Mouse (Mus musculus) forebrain, embryonic 13.5 days (tissue): Measurements from ENCODE around the gene Lrmda. TPM values are rescaled to one million over a fixed set of nuclear protein-coding genes. Genes with fewer than 3 reads are reported as not detected.

ENCODE experiments used
- ATAC-seq: fragments of 200-750 bp; cut with Nextera tagmentation; 2 replicates; pipeline ENCODE4 v1.8.0; 2017
- H3K27ac ChIP-seq: fragments of 300-500 bp; sonication (generic); 2 replicates; pipeline ENCODE4 v1.5.1; 2015; ENCODE audit warnings: inconsistent platforms, mild to moderate bottlenecking, moderate library complexity
- H3K27me3 ChIP-seq: fragments of 300-500 bp; sonication (generic); 2 replicates; pipeline ENCODE4 v1.6.1; 2015; ENCODE audit warnings: mild to moderate bottlenecking, inconsistent platforms
- H3K36me3 ChIP-seq: fragments of 300-500 bp; sonication (generic); 2 replicates; pipeline ENCODE4 v1.6.1; 2015; ENCODE audit warnings: mild to moderate bottlenecking, inconsistent platforms; ENCODE audit not compliant: poor library complexity, severe bottlenecking
- H3K4me1 ChIP-seq: fragments of 300-500 bp; sonication (generic); 2 replicates; pipeline ENCODE4 v1.6.1; 2015; ENCODE audit warnings: inconsistent platforms
- H3K4me2 ChIP-seq: fragments of 300-500 bp; sonication (generic); 2 replicates; pipeline ENCODE4 v1.6.1; 2015; ENCODE audit warnings: inconsistent platforms, mild to moderate bottlenecking, moderate library complexity
- H3K4me3 ChIP-seq: fragments of 300-500 bp; sonication (generic); 2 replicates; pipeline ENCODE4 v1.5.1; 2015; ENCODE audit warnings: mild to moderate bottlenecking, inconsistent platforms
- H3K9ac ChIP-seq: fragments of 300-500 bp; sonication (generic); 2 replicates; pipeline ENCODE4 v1.6.1; 2015; ENCODE audit warnings: mild to moderate bottlenecking, inconsistent platforms
- H3K9me3 ChIP-seq: fragments of 300-500 bp; sonication (generic); replicated peaks from 2 replicates; pipeline ENCODE4 v1.6.1; 2016; ENCODE audit warnings: inconsistent platforms
- WGBS: fragments of 180-500 bp; shearing (Covaris S2); methylation state at CpG from one replicate; pipeline ENCODE4 v1.1.7; 2015; 5-methylcytosine and 5-hydroxymethylcytosine counted together
- polyA plus RNA-seq: library from polyadenylated mRNA; unstranded; fragments of >200 nt; fragmentation: Nextera tagmentation; extraction: Ambion mirVana; gene quantifications from 2 replicates; pipeline ENCODE4 v1.2.1, GENCODE M21; 2015

Lrmda gene
- polyA plus RNA-seq, 1 experiment from 2014 or later: not detected

DNA sequence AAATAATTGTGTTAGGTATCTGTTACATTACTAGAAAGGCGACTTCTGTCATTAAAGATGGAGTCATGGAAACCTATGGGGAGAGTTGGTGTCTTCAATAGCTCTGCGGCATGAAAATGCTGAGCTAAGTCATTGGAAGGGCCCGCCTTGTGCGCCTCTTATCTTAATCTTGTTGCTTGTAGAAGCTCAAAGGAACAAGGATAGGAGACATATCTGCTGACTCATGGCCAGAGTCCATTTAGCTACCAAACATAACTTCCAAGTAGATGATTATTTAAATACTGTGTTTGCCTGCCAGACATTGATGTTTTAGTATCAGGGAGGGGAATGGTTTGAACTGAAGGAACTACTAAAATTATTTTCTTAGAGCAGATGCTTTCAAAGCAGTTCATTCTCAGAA is 821.6 kb downstream of the Lrmda start:
- H3K4me3 ChIP-seq: no peak overlapping the region
- H3K4me2 ChIP-seq: no peak overlapping the region
- H3K27me3 ChIP-seq: no peaks in the 10 kb centered on the region
- no peaks in the 10 kb centered on the region for H3K4me1 ChIP-seq
- 93% methylated on average over 4 of the region's 4 CpGs for WGBS
- H3K9ac ChIP-seq: no peak overlapping the region
- no peaks in the 10 kb centered on the region for H3K36me3 ChIP-seq
- no peaks in the 10 kb centered on the region for H3K9me3 ChIP-seq
- no peak overlapping the region for H3K27ac ChIP-seq
- ATAC-seq: no peak

DNA sequence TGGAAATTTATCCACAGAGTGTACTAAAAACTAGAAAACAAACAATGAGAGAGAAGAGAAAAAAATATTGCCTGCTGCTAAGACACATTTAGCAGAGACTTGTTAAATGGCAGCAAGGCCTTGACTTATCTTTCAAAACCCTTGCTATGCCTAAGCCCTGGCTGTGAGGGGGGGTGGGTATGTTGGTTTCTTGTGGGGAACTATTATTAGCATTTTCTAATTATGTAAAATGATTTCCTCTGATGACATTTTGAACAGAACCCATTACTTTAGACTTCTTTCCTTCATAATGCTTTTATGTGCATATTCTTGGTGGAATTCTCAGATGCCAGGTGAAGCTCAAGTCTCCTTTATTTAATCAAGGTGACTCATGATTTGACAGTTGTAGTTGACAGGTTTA is 824.5 kb downstream of the Lrmda start:
- H3K27ac ChIP-seq: no peak overlapping the region
- no peaks in the 10 kb centered on the region for H3K9me3 ChIP-seq
- H3K4me2 ChIP-seq: no peak overlapping the region
- ATAC-seq: no peak
- H3K4me1 ChIP-seq: no peaks in the 10 kb centered on the region
- H3K4me3 ChIP-seq: no peak overlapping the region
- H3K27me3 ChIP-seq: no peaks in the 10 kb centered on the region
- no peak overlapping the region for H3K9ac ChIP-seq
- H3K36me3 ChIP-seq: no peaks in the 10 kb centered on the region

DNA sequence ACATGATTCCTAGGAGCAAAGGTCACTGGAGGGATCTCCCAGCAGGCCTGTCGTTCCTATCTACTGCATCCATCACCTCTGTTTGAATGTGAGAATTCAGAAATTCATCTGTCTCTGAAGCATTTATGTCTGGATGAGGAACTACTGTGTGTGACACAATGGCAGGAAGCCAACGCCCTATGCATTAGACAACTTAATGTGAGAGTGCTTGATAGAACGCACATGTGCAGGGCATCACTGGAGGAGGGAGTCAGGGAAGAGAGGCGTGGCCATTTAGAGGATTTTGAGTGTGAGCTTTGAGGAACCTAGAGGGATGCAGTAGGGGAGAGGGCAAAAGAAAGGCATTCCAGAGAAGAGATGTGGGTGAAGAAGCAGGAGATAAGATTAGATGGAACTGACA is 825.9 kb downstream of the Lrmda start:
- H3K4me2 ChIP-seq: no peak overlapping the region
- H3K27me3 ChIP-seq: no peaks in the 10 kb centered on the region
- H3K27ac ChIP-seq: no peak overlapping the region
- ATAC-seq: no peak
- no peaks in the 10 kb centered on the region for H3K4me1 ChIP-seq
- no peak overlapping the region for H3K9ac ChIP-seq
- H3K9me3 ChIP-seq: no peaks in the 10 kb centered on the region
- 87% methylated on average over 4 of the region's 4 CpGs for WGBS
- H3K4me3 ChIP-seq: no peak overlapping the region
- no peaks in the 10 kb centered on the region for H3K36me3 ChIP-seq

DNA sequence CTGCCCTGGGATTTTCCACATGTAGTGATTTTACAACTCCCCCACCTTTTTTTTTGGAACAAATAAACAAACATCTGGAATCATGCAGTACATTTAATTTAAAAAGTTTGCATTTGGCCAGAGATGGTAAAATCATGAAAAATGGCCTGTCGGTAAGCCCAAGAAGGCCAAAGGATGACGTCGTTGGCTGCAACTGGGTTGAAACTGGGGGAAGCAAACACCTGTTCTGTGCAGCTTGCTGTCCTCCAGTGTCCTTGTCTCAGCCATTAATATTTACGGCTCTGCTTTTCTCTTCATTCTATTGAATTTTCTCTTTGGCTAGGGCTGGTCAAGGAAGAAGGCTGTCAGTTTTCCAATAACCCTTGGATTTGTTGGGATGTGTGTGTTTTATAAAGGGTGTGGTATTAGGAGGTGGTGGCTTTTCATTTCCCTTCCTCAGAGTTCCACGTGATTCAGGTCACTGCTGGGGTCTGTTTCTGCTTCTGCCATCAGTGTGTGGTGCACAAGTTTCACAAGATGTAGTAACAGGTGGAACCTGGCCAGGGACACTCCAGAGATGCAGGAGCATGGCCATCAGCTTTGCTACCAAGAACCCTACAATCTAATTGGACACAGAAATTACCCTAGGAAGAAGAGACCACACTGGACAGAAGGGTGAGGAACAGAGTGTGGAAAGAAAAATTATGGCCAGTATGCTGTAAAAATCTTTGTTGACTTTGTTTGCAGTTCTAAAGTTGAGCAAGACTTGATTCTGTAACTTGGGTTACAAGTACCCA is 827.7 kb downstream of the Lrmda start:
- ATAC-seq: no peak
- 88% methylated on average over 5 of the region's 5 CpGs for WGBS

DNA sequence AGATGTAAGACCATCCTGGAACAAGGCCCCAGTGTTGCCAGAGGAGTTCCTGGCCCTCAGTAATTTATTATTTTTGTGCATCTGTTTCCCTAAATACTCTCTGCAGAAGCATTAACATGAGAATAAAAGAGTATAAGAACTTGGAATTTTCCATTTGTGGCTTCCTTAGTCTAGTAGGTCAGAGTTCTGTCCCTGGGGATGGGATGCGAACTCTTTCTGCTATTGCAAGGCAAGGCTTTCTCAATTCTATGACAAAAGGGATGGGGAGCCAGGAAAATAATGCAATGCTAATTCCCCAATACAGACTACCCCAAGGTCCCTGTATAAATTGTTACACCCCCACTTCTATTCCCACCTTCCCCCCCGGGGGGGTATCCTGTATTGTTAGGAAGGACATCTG is 829.6 kb downstream of the Lrmda start:
- H3K4me3 ChIP-seq: no peak overlapping the region
- no peak for ATAC-seq
- H3K9ac ChIP-seq: no peak overlapping the region
- H3K36me3 ChIP-seq: no peaks in the 10 kb centered on the region
- 69% methylated on average over 2 of the region's 2 CpGs for WGBS
- no peak overlapping the region for H3K27ac ChIP-seq
- H3K27me3 ChIP-seq: no peaks in the 10 kb centered on the region
- no peaks in the 10 kb centered on the region for H3K4me1 ChIP-seq
- H3K9me3 ChIP-seq: no peaks in the 10 kb centered on the region
- no peak overlapping the region for H3K4me2 ChIP-seq

More for the DNA sequence above, 827.7 kb downstream of the Lrmda start:
- Histone ChIP-seq H3K27me3 (no peaks in the 10 kb centered on the region), H3K4me2 (no peak overlapping the region), H3K27ac (no peak overlapping the region), H3K36me3 (no peaks in the 10 kb centered on the region), H3K4me3 (no peak overlapping the region), H3K9me3 (no peaks in the 10 kb centered on the region), H3K9ac (no peak overlapping the region), H3K4me1 (no peaks in the 10 kb centered on the region)

DNA sequence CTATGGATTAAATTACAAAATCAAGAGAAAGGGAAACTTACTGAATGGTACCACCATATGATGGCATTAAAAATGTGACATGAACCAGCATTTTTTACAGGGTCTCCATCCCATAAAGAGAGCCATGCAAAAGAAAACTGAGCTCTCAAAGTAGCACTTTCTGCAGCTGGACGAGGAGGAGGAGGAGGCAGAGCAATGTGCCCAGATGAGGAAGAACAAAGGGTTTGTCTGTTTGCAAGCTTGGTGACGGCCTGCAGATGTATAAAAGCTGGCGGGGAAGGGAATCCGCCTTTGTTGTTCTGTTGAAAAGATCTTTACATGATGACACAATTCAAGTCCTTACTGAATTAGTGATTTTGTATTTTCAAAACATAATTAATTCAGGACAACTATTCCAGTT is 841.1 kb downstream of the Lrmda start:
- Histone ChIP-seq H3K4me1 (peaks cover 4% of the 10 kb centered on the region; the same call in 1 of the 2 replicates), H3K9ac (no peak overlapping the region), H3K27ac (no peak overlapping the region), H3K36me3 (no peaks in the 10 kb centered on the region), H3K27me3 (no peaks in the 10 kb centered on the region), H3K9me3 (no peaks in the 10 kb centered on the region), H3K4me2 (no peak overlapping the region), H3K4me3 (no peak overlapping the region)
- 25% methylated on average over 4 of the region's 4 CpGs for WGBS
- no peak for ATAC-seq

DNA sequence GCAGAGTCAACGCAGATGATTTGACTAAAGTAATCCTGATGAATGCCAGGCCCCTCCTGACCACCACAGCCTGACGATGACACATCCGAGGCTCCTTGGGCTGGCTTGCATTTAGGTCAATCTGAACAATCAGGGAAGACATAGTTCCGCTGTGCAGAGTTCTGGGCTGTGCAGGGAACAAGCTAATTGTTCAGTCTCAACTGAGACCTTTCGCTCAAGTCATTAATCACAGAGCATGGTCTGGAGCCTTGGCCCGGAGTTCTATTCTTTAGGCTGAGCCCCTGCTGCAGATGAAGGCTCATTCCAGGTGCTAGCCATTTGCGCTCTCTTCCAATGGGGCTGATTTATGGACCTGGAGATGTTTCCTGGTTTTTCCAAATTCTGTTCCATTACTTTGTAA is 844.6 kb downstream of the Lrmda start:
- Histone ChIP-seq H3K4me3 (no peak overlapping the region), H3K4me1 (peaks cover 4% of the 10 kb centered on the region; the same call in 1 of the 2 replicates), H3K36me3 (no peaks in the 10 kb centered on the region), H3K27ac (no peak overlapping the region), H3K9me3 (no peaks in the 10 kb centered on the region), H3K27me3 (no peaks in the 10 kb centered on the region), H3K9ac (no peak overlapping the region), H3K4me2 (no peak overlapping the region)
- no peak for ATAC-seq
- WGBS: 69% methylated on average over 7 of the region's 7 CpGs

DNA sequence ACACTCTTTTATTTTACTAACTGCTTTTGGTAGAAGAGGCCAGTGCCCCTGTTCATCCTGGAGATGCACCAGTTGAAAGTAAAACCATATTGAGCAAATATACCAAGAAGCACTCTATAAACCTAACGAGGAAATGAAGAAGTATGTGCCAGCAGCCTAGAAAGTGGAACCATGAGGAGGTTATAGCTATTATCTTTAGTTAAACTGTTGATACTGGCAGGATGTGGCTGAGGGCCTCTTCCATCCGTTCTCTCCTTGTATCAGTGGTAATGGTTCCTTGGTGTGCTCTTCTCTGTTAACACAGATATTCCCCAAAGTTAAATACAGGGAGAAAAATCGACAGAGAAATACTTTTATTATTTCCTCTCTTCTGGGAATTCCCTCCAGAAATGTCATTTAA is 855.1 kb downstream of the Lrmda start:
- no peaks in the 10 kb centered on the region for H3K36me3 ChIP-seq
- H3K4me1 ChIP-seq: no peaks in the 10 kb centered on the region
- no peak overlapping the region for H3K4me2 ChIP-seq
- WGBS: 80% methylated on average over 3 of the region's 3 CpGs
- no peak overlapping the region for H3K4me3 ChIP-seq
- no peaks in the 10 kb centered on the region for H3K9me3 ChIP-seq
- no peak overlapping the region for H3K27ac ChIP-seq
- no peak overlapping the region for H3K9ac ChIP-seq
- H3K27me3 ChIP-seq: no peaks in the 10 kb centered on the region
- ATAC-seq: no peak

DNA sequence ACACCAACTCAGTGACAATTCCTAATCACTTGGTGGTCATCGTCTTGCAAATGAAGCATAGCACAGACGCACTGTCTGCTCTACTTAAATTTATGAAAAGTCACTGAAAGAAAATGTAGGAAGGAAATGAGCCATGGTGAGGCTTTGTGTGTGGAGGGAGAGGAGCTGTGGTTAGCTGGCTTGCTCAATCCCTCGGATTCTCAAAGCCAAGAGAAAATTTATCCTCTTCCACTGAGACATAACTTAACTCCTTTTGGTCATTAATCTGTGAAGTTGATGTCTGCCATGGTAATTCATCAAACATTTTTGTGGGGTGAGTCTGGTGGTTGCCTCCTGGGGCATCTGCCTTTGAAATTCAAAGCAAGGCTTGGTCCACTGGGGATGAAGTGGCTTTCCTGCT is 867.7 kb downstream of the Lrmda start:
- Histone ChIP-seq H3K4me1 (no peaks in the 10 kb centered on the region), H3K27me3 (no peaks in the 10 kb centered on the region), H3K9me3 (no peaks in the 10 kb centered on the region)

DNA sequence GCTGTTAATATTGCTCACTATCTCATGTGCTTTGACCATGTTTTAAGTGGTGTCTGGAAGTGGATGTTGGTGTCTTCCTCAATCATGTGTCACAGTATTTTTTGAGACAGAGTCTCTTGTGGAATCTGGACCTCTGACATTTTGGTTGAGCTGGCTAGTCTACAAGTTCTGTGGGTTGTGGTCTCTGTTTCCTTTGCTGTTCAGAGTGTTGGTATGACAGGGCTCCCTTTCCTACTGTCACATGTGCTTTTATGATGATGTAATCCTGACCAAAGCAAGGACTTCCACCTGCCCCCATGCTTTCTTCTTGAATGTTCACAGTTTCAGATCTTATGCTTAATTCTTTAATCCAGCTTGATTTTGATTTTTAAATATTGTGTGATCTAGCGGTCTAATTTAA is 879.8 kb downstream of the Lrmda start:
- Histone ChIP-seq H3K36me3 (no peaks in the 10 kb centered on the region), H3K4me1 (no peaks in the 10 kb centered on the region), H3K27me3 (no peaks in the 10 kb centered on the region), H3K4me2 (no peak overlapping the region), H3K9ac (no peak overlapping the region), H3K9me3 (no peaks in the 10 kb centered on the region), H3K27ac (no peak overlapping the region), H3K4me3 (no peak overlapping the region)
- 94% methylated on average over 1 of the region's 1 CpGs for WGBS
- no peak for ATAC-seq

More for the DNA sequence above, 867.7 kb downstream of the Lrmda start:
- H3K4me2 ChIP-seq: no peak overlapping the region
- H3K36me3 ChIP-seq: no peaks in the 10 kb centered on the region
- no peak overlapping the region for H3K4me3 ChIP-seq
- no peak overlapping the region for H3K9ac ChIP-seq
- 78% methylated on average over 3 of the region's 3 CpGs for WGBS
- no peak for ATAC-seq
- no peak overlapping the region for H3K27ac ChIP-seq

DNA sequence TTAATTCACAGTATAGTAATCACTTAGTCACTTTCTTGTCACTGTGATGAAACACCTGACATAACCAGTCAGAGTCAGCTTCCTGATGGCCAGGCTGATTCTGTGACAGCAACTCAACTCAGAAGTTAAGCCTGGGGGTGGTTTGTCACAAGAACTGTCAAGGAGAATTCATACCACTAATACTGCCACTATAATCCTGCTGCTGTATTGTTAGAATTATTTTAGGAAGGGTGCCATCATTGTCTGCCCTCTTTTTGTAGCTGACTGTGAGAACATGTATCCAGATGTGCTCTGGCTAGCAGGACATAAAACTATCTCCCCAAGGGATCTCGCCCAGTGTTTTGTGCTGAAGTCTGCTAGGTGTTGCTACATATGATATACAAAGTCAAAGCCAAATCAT is 882.6 kb downstream of the Lrmda start:
- H3K4me2 ChIP-seq: no peak overlapping the region
- ATAC-seq: no peak
- WGBS: 88% methylated on average over 1 of the region's 1 CpGs

DNA sequence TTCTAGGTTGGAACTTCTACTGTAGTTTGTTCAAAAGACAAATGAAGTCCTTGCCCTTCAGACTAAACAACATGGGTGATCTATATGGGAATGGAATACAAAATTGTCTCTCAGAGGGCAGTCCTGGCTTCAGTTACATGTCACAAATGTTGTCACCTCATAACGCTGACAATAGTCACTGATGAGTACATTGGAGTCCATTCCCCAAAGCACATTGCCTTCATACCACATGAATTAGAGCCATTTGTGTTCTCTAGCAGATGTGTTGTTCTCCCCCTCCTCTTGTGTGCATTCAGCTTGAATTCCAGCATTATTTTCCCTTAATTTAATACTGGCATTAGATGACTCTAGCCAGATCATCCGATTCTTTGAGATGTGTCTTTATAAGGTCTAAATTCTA is 883.4 kb downstream of the Lrmda start:
- Histone ChIP-seq H3K36me3 (no peaks in the 10 kb centered on the region), H3K27me3 (no peaks in the 10 kb centered on the region), H3K9me3 (no peaks in the 10 kb centered on the region), H3K4me3 (no peak overlapping the region), H3K27ac (no peak overlapping the region), H3K4me1 (peaks cover 13% of the 10 kb centered on the region), H3K9ac (no peak overlapping the region), H3K4me2 (no peak overlapping the region)
- ATAC-seq: no peak
- WGBS: 94% methylated on average over 2 of the region's 2 CpGs

More for the DNA sequence above, 882.6 kb downstream of the Lrmda start:
- Histone ChIP-seq H3K4me1 (peaks cover 9% of the 10 kb centered on the region), H3K36me3 (no peaks in the 10 kb centered on the region), H3K27ac (no peak overlapping the region), H3K27me3 (no peaks in the 10 kb centered on the region), H3K9ac (no peak overlapping the region), H3K4me3 (no peak overlapping the region), H3K9me3 (no peaks in the 10 kb centered on the region)
